Comparison of ENCODE assay signal across 33 mouse cellular contexts in the genomic region with DNA sequence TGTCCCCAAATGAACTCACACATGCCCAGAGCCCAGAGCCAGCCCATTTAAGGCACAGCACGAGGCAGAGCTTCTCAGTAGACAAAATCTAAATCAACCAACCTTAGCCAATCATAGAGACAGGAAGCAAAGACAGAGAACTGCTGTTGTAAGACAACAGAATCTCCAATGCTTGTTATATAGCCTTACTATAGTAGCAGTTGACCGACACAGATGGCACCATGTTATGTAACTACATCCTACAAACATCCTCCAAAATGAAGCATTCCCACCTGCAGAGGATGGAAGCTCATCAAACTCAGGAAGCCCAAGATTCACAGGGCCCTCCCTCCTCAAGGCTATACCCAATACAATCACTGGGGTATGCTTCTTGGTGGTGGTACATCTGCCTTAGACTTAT. TPM values are rescaled to one million over a fixed set of nuclear protein-coding genes. Genes with fewer than 3 reads are reported as not detected.
A peak's percentile ranks its signal among the peaks of the same experiment; 100 is the strongest.
DNase-seq lines count a peak whose midpoint lies in the region; ATAC-seq and TF ChIP-seq lines count a peak whose summit lies in the region.
"Had no signal": no experiment of that assay in that cellular context is flagged by ENCODE, and none has a peak within 500 bp of the region (broad histone marks: within the 10 kb centered on the region; RNA-seq: fewer than 3 reads in every experiment).

No protein-coding gene starts in this region.

- DNase-seq in cerebellum, adult 9-11 months = peak; percentile 27
- DNase-seq in cerebellum, adult 8-10 months = no peak
- DNase-seq in heart, postnatal 0 days (ENCODE audit: low spot score) = no peak
- DNase-seq in heart, adult 9 months (ENCODE audit: low spot score in 2 of 2) = no peak
- DNase-seq in urinary bladder, adult 18-20 months (ENCODE audit: low spot score in 2 of 2) = no peak
- DNase-seq: adrenal gland, adult 8-10 months; adrenal gland, postnatal 25 days; cerebellum, adult 11-12 months; embryo, embryonic 11 days; gastrocnemius, postnatal 25 days; heart, adult 18-20 months had no signal

- H3K4me1 ChIP-seq in heart, postnatal 0 days (ENCODE audit: control insufficient read depth, insufficient read depth) = peaks cover 23% of the 10 kb centered on the region
- H3K4me1 ChIP-seq: embryonic facial prominence, embryonic 10.5 days; hindbrain, embryonic 12.5 days had no signal

- no peak overlapping the region for H3K27ac ChIP-seq in heart, postnatal 0 days (ENCODE audit: low read depth)
- H3K27ac ChIP-seq: embryonic facial prominence, embryonic 10.5 days; embryonic facial prominence, embryonic 13.5 days; forebrain, embryonic 13.5 days; heart, embryonic 10.5 days; heart, embryonic 13.5 days; hindbrain, embryonic 12.5 days; hindbrain, embryonic 15.5 days had no signal

- no peaks in the 10 kb centered on the region for H3K9me3 ChIP-seq in heart, postnatal 0 days (replicated peaks; ENCODE audit: control insufficient read depth, low read length)
- H3K9me3 ChIP-seq: embryonic facial prominence, embryonic 10.5 days; embryonic facial prominence, embryonic 13.5 days; forebrain, embryonic 13.5 days; heart, embryonic 10.5 days; heart, embryonic 13.5 days; hindbrain, embryonic 12.5 days; hindbrain, embryonic 15.5 days had no signal

- TF ChIP-seq EP300 in heart, postnatal 0 days (IDR thresholded peaks at IDR 0.05; ENCODE audit: low read depth) = no peak

- H3K9ac ChIP-seq in heart, postnatal 0 days (replicated peaks; ENCODE audit: low read depth, low read length) = no peak overlapping the region
- H3K9ac ChIP-seq: embryonic facial prominence, embryonic 13.5 days; forebrain, embryonic 13.5 days; heart, embryonic 13.5 days; hindbrain, embryonic 12.5 days; hindbrain, embryonic 15.5 days had no signal

- 0 out of 2 replicates have a peak, but pooled peaks have one; percentile 30 for ATAC-seq in heart, postnatal 0 days (ENCODE audit: insufficient read depth, low read depth)
- peak; percentile 16; the same call in 1 of the 2 replicates for ATAC-seq in megakaryocyte progenitor cell, adult 5-6 weeks (replicated peaks; ENCODE audit: poor library complexity)
- ATAC-seq: CD4-positive, CD25-positive, alpha-beta regulatory T cell, adult 4 months; forebrain, embryonic 13.5 days; forebrain, embryonic 16.5 days; intestine, postnatal 0 days had no signal

- H3K4me3 ChIP-seq in heart, postnatal 0 days (ENCODE audit: low read depth, low read length) = no peak overlapping the region
- H3K4me3 ChIP-seq: embryonic facial prominence, embryonic 10.5 days; embryonic facial prominence, embryonic 13.5 days; erythroblast, embryonic 14.5 days; forebrain, embryonic 13.5 days; heart, embryonic 10.5 days; heart, embryonic 13.5 days; hindbrain, embryonic 12.5 days; hindbrain, embryonic 15.5 days had no signal

- H3K4me2 ChIP-seq in heart, postnatal 0 days (ENCODE audit: low read depth, low read length) = no peak overlapping the region
- H3K4me2 ChIP-seq: embryonic facial prominence, embryonic 13.5 days; forebrain, embryonic 13.5 days; heart, embryonic 13.5 days; hindbrain, embryonic 12.5 days; hindbrain, embryonic 15.5 days had no signal

- peaks cover 21% of the 10 kb centered on the region for H3K36me3 ChIP-seq in heart, postnatal 0 days (replicated peaks; ENCODE audit: control insufficient read depth, insufficient read depth, low read length)
- H3K36me3 ChIP-seq: hindbrain, embryonic 15.5 days had no signal

- H3K27me3 ChIP-seq in heart, postnatal 0 days (ENCODE audit: control insufficient read depth, insufficient read depth, low read length) = no peaks in the 10 kb centered on the region
- H3K27me3 ChIP-seq: embryonic facial prominence, embryonic 13.5 days; forebrain, embryonic 13.5 days; heart, embryonic 13.5 days; hindbrain, embryonic 12.5 days; hindbrain, embryonic 15.5 days had no signal

- no peak for TF ChIP-seq CTCF in heart, postnatal 0 days (IDR thresholded peaks at IDR 0.05; ENCODE audit: low read depth)

- WGBS in heart, postnatal 0 days = 61% methylated on average over 2 of the region's 2 CpGs

RNA-seq across cellular contexts. Expression of gene Rrbp1, which starts 23.6 kb away (rescaled TPM):
- total RNA-seq in heart, postnatal 0 days (2014; rRNA removed; ENCODE audit: low replicate concordance) = 29.5 and 53.0 TPM in 2 replicates
- polyA plus RNA-seq in heart, postnatal 0 days (2015; fragmentation: Nextera tagmentation; extraction: Ambion mirVana) = 47.5 and 49.3 TPM in 2 replicates
- 178 and 204 TPM in 2 replicates for total RNA-seq in megakaryocyte progenitor cell, adult 5-6 weeks (2015)
- total RNA-seq in megakaryocyte progenitor cell, adult 5-6 weeks (2017) = 187 and 234 TPM in 2 replicates

RNA-seq across cellular contexts. Expression of gene Banf2, which starts 45.4 kb away (rescaled TPM):
- total RNA-seq in heart, postnatal 0 days (2014; rRNA removed; ENCODE audit: low replicate concordance) = not detected in 2 replicates
- polyA plus RNA-seq in heart, postnatal 0 days (2015; fragmentation: Nextera tagmentation; extraction: Ambion mirVana) = not detected in 2 replicates
- not detected in 2 replicates for total RNA-seq in megakaryocyte progenitor cell, adult 5-6 weeks (2015)
- total RNA-seq in megakaryocyte progenitor cell, adult 5-6 weeks (2017) = not detected in 2 replicates
- total RNA-seq: adrenal gland, adult 8-10 months; adrenal gland, postnatal 25 days; gastrocnemius, adult 8-10 months; gastrocnemius, postnatal 25 days; heart, adult 18-20 months; heart, postnatal 25 days; hematopoietic stem cell, adult 5-6 weeks; MEL had no signal
- polyA plus RNA-seq: C2C12; CD4-positive, CD25-positive, alpha-beta regulatory T cell, adult 4 months; cortical plate, adult 2 months; embryonic facial prominence, embryonic 10.5 days; embryonic facial prominence, embryonic 13.5 days; erythroblast, embryonic 14.5 days; forebrain, embryonic 13.5 days; forebrain, embryonic 16.5 days; frontal cortex, adult 2 months; heart, embryonic 10.5 days; heart, embryonic 13.5 days; heart, embryonic 16.5 days; hindbrain, embryonic 12.5 days; hindbrain, embryonic 15.5 days; intestine, embryonic 14.5 days; intestine, postnatal 0 days; kidney, adult 2 months had no signal
